Mouse (Mus musculus): Measurements from ENCODE around the gene Tcea3.
A peak's percentile ranks its signal among the peaks of the same experiment; 100 is the strongest.

The Tcea3 gene

DNA sequence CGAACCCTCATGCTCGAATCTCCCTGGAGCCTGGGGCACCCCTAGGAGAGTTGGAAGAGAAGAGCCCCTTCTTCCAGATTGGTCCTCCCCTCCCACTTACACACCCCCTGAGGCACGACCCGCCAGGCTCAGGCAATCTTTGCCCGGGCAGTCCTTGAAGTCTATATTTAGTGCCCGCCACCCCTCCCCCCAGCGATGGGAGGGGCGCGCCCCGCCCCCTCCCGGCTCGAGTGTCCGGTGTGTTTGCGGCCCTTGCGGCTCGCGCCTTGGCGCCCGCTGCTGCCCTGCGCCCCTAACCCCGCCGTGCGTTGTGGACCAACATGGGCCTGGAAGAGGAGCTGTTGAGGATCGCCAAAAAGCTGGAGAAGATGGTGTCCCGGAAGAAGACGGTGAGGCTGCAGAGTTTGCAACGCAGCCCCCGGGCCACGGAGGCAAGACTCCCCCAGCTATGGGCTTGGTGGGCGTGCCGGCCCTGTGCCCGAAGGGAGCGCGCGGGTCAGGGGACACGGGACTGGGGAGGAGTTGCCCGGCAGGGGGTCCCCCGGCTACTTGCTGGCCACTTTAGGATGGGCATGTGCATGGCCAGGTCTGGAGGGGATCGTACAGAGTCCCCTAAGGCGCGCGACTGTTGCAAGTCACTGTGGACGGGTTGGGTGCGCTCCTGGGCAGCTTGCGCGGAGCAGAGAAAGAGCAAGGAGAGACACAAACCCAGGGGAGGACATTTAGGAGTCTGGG, at the start of gene Tcea3:
Gene Tcea3 (plus strand): TSS at position 1 of the 735 bp plus-strand sequence.
- no peak for DNase-seq (ENCODE audit: low read depth, low spot score)

DNA sequence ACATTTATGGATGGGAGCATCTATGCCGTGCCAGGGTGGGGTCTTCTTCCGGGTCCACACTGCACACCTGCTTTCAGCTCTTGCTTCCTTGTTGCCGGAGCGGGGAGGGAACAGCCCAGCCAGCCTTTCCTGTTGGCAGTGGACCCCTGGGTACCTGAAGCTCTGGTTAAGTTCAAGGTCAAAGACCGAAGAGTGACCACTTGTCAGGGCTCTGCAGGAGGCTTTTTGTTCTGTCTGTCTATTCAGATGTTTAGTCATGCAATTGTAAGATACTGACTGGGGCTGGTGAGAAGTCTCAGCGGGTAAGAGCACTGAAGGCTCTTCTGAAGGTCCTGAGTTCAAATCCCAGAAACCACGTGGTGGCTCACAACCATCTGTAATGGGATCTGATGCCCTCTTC, 48.7 kb upstream of the Tcea3 start:
- DNase-seq (ENCODE audit: low read depth, low spot score): no peak

DNA sequence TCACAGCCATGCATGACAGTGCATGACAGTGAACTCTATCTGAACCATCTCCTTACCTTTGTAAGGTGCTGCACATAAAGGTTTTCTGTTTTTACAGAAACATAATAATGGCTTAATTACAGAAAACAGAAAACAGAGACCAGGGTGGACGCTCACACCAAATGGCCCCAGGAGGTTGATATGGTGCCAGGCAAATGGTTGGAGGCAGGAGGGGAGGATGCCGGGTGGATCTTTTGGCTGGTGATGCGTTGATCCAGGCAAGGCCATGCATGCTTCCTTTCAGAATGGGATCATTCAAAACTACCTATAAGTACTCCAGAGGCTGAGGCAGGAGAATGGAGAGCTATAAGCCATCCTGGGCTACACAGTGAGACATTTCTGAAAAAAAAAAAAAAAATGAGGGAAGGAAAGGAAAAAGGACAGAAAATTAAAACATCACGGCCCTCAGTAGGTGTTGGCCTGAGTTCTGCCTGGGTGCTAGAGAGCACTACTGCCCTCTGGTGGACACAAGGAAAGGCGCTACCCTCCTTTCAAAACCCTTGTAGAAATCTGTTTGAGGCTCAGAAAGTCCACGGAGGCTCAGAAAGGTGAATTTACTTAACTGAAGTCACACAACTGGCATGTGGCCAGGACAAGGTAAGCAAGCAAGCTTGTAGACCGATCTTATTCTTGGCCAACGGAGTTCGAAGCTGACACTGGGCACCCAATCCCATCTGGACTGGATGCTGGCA, 47.8 kb upstream of the Tcea3 start:
- no peak for DNase-seq (ENCODE audit: low read depth, low spot score)

DNA sequence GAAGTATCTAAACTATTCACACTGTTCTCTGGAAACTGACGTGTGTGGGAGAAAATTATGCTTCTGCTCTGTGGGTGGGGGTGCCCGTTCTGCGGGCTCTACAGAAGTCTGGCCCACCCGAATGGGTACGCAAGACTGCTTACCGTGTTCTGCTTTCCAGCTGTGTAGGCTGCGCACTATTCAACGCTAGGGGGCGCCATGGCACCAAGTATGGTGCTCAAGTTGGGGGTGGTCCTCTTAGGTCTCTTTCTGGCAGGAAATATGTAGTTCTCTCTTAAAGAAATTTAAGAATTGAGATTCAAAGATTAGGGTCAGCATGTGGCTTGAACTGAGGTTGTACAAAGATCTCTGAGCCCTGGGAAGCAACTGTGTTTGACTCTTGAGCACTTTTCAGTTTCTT, 45.0 kb upstream of the Tcea3 start:
- DNase-seq (ENCODE audit: low read depth, low spot score): no peak

DNA sequence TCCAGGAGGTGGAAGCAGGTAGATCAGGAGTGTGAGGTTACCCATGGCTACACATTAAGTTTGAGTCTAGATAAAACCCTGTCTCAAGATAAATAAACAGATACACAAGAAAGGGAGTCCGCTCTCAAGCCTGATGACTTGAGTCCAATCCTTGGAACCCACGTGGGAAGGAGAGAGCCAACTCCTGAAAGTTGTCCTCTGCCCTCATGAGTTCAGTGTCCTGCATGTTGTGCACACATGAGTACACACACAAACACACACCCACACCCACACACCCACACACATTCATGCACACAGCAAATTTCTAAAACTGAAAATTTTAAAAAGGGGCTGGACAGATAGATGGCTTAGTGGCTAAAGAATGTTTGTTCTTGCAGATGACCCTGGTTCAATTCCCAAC, 42.8 kb upstream of the Tcea3 start:
- DNase-seq (ENCODE audit: low read depth, low spot score): no peak

DNA sequence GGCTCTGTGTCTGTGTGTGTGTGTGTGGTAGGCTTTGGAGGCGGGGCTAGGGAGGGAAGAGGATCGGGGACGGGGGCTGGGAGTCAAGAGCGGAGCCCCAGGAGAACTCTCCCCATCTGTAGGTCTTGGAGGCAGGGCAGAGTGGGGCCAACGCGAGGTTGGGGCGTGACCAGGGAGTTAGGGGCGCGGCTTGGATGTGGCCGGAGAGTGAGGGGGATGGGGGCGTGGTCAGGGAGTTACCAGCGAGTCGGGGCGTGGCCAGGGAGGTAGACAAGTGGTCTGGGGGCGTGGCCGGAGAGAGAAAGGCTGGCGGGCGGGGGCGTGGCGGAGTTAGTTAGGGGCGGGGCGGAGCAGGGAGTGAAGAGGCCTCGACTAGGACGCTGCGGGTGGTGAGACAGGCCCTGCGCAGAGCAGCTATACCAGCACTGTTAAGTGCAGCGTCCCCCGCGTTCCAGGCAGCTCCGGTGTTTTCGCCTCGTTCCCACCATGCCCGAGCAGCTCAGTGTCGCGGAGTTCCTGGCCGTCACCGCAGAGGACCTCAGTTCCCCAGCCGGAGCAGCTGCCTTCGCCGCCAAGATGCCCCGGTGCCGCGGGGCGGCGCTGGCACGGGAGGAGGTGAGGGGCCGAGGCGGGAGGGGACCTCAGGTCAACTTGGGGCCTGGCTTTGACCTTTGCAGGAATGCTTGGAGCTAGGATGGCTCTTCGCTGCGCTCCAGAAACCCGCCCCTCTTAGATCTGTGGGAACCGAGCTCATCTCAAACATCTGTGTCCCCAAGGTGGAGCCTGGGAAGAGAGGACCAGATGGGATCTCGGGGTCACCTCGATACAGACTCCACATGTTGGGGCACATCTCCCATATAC, 41.3 kb upstream of the Tcea3 start, which contains the start of gene Asap3:
Gene Asap3 (plus strand): TSS at position 333 of the 861 bp plus-strand sequence.
- peak; percentile 44 for DNase-seq (ENCODE audit: low read depth, low spot score)

DNA sequence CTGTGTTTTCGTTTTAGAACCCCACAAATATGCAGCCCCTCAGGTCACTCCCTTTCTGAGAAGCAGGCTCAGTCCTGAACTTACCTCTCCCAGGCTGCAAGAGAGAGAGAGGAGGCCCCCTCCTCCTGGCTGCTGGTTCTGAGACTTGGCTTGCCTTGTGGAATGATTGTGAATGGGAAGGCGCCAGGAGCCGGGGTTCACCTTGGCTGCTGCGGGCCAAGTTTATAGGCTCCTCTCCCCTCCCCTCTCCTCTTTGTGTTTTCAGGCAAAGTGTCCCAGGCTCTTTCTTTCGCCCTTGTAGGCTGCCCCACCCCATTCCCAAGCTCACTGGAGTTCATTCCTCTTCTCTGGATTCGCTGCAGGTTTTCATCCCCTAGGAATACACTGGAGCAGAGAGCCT, 40.6 kb upstream of the Tcea3 start:
- no peak for DNase-seq (ENCODE audit: low read depth, low spot score)

DNA sequence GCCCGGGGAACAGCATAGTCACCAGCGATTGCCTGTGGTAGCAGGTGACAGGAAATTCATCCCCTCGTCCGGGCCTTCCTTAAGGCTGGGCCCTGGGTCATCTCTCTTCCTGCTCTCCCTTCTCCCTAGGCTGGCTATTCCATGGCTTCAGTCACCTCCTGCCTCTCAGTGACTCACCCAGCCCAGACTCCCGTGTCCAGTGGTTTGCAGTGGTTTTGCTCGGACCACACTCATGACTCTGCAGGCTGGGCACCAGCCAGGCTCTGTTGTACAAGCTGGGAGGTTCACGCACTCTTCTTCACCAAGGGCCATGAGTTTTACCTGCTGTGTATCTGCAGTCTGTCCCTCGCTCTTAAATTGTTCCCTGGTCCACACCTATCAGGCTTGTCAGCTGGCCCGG, 36.6 kb upstream of the Tcea3 start:
- no peak for DNase-seq (ENCODE audit: low read depth, low spot score)

DNA sequence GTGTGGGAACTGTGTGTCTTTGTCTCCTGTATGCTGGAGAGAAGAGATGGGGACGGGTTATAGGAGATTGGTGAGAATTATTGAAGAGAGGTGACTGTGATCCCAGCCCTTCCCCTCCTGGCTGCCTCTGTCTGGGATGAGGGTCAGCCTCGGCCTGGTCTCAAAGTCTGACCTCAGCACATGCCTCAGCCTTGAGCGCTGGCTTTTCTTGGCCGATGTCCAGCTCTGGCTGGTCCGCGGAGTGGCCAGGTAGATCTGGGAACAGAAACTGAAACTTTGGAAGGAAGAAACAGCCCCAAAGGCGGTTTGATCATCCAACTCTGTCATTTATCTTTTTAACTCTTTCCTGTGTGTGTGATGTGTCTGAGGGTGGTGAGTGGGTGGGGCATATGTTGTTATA, 33.9 kb upstream of the Tcea3 start:
- DNase-seq (ENCODE audit: low read depth, low spot score): no peak

DNA sequence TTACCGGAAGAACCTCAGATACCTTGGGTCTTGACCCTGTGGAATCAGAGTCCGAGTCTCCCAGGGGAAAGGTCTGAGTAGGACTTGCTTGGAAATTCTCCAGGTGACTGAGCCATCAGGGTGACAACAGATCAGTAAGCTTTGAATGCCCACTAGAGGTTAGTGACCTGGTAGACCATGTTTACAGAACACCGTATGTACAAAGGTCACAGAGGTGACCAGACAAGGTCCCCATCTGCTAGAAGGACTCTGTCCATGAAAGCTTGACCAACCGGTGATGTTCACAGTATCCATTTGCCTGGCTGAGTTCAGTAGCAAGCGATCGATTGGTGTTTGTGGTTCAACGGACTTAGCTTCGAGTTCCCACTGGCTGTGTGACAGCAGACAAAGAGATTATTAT, 32.7 kb upstream of the Tcea3 start:
- no peak for DNase-seq (ENCODE audit: low read depth, low spot score)

DNA sequence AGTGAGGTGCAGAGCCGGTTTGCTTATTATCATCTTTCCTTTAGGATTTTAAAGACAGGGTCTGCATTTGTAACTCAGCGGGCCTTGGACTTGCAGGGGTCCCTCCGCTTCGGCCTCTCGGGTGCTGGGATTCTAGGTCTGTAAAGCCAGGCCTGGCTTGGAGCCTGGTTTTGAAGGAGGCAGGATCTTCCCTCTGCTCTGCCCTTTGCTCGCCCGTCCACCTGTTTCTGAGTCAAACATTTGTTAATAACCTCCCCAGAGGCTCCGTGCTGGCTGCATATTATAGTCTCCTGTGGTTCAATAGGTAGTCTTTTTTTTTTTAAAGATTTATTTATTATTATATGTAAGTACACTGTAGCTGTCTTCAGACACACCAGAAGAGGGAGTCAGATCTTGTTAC, 32.0 kb upstream of the Tcea3 start:
- DNase-seq (ENCODE audit: low read depth, low spot score): no peak

DNA sequence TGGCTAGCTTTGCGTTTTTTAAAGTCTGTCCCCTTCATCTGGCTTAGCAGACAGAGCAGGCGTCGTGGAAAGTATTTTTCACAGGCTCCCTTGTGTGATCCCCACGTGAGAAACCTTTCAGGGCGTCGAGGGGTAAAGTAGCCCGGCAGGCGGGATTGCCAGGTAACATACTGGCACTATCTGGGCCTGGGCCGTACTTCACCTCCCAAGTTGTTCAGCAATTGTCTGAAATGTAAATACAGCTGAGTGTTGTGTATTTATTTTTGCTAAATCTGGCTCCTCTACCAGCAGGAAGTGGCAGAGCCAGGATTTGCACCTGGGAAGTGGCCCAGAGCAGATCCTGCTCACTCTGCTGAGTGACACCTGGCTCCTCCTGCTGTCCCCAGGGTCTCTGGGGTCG, 30.5 kb upstream of the Tcea3 start:
- no peak for DNase-seq (ENCODE audit: low read depth, low spot score)

DNA sequence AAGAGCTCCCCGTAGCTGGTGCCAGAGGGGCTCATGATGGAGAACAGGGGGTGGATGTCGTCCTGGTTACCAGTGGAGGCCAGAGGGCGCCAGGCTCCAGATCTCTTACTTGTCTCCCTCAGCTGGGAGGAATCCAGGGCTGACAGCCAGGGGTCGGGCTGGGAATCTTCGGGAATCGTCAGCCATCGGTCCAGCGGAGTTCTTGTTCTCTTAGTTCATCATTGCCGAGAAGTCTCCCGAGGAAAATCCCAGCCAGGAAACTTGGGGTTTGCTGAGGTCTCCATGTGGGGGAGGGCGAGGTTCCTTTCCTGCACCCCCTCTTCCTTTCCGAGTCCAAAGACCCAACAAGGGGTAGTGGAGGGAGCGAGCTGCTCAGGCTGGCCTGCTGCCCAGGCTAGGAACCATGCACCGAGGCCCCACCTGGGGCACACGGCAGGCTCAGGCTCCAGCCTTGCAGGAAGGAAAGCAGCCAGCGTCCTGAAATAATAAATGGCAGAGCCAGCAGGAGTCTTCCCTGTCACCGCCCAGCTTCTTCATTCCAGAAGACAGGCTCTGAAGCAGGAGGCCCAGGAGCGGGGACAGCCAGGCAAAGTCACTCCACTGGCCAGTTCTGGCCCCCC, 28.8 kb upstream of the Tcea3 start:
- DNase-seq (ENCODE audit: low read depth, low spot score): no peak

DNA sequence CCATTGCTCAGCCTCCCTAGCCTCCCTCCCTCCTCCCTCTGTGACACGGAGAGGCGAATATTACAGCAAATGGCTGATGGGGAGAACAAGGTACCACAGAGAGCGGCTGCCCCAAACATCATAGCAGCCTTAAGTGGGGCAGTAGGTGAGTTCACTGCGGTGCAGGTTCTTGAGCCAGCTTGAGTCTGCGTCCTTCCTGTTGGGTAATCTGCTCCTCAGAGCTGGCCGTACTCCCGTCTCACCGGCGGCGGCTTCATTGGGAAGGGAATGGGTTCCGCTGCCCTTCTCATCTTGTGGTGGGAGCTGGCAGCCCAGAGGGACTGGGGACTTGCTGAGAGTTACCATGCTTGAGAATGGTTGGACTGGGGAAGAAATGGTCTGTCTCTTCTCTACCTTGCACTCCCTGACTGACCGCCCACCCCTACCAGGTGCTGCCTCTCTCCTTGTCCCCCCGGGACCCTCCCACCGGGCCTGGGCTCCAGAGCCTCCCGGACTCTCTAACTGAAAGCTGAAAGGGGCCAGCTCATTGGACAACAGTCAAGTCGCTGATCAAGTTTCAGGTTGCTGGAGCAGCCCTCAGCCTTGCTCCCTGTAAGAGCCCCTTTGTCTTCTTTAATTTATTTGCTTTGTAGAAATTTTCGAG, 27.3 kb upstream of the Tcea3 start:
- DNase-seq (ENCODE audit: low read depth, low spot score): no peak

DNA sequence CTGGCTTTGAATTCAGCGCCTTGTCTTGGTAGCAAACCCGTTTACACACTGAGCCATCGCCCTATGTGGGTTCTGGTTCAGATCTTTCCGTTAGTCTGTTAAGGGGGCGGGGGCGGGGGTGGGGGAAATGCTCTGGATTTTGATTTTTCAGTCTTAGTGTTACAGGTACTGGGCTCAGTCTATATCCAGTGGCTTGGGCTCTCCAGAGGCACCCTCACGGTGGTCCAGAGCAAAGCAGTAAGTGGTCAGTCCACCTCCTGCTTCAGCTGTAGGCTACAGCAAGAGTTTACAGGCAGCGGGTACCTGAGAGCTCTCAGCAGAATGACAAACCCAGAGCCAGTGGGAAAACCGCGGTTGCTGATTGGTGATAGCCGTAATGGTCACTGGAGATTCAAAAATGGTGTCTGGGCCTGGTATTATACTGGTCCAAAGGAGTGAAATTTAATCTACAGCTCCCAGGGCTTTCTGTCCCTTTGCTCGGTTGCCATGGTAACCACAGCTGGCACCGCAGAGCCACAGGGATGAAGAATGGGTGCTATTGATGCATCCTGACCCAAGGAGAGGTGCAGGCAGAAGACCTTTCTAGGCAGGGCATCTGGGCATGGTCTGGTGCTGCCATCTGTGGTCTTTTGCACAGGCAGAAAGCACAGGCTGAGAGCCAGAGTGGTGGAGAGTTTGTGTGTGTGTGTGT, 23.8 kb upstream of the Tcea3 start:
- DNase-seq (ENCODE audit: low read depth, low spot score): no peak

DNA sequence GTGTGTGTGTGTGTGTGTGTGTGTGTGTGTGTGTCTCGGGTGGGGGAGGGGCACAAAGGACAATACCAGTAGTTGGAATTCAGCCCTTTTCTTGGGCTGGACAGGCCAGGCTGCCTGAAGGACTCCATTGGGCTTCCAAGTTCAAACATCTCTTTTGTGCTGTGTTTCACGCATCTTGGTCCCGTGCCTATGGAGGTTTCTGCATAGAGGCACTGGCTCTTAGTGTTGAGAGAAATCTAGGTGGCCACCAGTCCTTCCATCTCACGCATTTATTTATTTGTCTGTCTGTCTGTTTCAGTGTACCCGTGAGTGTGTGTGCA, 23.3 kb upstream of the Tcea3 start:
- DNase-seq (ENCODE audit: low read depth, low spot score): no peak

DNA sequence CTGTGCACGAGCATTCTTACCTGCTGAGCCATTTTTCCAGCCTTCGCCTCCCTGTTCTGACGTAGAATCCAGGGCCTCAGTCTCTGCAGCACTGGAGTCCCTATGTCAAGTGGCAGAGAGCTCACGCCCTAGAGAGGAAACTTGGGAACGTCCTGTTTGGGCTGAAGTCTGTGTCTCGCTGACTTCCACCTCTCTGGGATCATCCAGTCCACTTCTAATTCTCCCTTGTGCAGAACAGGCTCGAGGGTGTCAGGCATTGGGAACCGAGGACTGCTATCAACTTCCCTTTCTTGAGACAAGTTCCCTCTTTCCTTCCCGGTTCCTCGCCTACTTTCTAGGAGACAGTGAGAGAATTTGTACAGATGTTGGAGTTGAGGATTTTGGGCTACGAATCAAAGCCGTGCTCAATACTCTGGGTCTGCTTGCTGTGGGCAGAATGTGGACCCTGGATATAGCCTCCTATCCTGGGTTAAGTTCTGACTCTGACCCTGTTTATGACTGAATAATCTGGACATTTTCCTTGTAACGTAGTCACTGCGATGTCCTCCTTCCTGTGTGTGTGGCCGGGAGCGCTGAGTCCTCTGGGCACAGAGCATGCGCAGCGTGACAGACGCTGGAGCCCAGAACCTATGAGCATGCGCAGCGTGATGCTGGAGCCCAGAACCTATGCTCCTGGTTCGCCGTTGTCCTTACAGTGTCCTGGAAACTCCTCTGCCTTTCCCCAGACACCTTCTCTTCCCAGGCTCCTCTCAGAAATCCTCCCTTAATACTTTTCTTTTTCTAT, 22.7 kb upstream of the Tcea3 start:
- no peak for DNase-seq (ENCODE audit: low read depth, low spot score)

DNA sequence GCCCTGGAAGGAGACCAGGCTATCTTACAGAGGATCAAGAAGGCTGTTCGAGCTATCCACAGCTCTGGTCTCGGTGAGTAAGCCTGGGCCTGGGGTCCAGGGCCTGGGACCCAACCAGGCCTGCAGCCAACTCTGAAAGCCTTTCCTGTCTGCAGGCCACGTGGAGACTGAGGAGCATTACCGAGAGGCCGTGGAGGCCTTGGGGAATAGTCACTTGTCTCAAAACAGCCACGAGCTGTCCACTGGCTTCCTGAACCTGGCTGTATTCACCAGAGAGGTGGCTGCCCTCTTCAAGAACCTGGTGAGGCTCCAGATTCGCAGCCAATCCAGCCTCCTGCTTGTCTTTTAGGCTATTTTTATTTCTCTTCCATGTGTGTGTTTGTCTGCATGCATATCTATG, 20.1 kb upstream of the Tcea3 start:
- no peak for DNase-seq (ENCODE audit: low read depth, low spot score)

DNA sequence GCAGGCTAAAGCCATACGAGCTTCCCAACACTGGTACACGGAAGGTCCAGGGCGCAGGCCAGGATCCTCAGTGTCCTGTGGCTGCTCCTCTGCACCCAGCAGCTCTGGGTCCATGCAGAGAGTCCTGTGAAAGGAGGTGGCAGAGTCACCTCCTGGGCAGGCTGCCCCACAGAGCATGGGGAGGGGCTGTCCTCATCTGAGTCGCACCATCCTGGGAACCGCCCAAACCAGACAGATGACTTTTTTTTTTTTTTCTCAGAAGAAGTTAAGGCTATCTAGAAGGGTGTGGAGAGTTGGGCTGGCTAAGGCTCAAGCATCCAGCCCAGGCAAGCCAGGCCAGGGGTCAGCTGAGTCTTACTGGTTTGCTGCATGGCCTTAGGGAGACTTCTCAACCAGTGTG, 18.9 kb upstream of the Tcea3 start:
- DNase-seq (ENCODE audit: low read depth, low spot score): no peak

DNA sequence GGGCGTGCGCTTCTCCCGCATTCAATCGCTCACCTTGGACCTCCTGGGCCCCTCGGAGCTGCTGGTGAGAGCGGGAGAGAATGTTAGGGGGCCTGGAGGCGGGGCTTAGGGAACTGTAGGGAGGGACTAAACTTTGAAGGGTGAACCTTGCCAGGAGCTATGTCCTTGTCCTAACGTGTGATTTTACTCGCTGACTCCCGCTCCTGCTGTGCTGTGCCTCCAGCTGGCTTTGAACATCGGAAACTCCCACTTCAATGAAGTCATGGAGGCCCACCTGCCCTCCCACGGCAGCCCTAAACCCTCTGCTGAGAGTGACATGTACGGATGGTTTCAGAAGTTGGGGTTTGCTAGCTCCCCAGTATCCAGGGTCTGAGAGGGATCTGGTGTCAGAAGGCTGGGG, 8.9 kb upstream of the Tcea3 start:
- no peak for DNase-seq (ENCODE audit: low read depth, low spot score)
